Mouse (Mus musculus): ENCODE results near the gene S100a14.

The S100a14 gene

DNA sequence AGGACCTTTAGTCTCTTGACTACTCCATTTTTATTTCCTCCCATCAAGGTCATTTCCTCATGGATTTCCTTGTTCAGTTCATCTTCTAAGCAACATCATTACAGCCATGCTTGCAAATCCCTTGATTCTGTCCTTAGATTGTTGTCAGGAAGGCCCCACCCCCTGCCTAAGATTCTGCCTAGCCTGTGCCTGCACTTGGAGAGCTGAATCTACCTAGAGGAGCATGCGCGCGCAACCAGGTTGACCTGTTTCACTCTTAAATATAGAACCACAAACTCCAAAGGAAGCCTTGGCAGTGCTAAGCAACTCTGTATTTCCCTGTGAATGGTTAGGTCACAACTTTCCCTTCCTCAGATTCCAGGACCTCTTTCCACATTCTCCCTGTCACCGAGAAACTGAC, 8.9 kb upstream of the S100a14 start:
- no peak for DNase-seq (ENCODE audit: low read depth)

DNA sequence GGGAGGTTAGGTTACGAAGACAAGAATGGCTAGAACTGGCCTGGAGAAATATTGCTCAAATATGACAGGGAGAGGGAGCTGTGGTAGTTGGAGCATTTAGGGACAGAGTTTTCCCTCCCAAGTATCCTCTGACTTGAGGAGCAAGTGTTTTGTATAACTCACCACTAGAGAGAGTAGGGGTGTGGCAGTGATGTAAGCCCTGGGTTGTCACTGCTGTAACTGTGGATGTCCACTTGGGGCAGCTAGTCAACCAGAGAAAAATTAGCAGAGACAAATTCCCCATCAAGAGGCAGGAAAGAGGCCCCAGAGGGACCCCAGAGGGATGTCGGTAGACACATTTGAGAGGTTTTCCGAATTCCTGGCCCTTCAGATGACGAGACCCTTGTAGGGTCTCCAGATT, 1.2 kb upstream of the S100a14 start:
- no peak for DNase-seq (ENCODE audit: low read depth)

- DNase-seq (ENCODE audit: low read depth): no peak
Measured at GRCm38 (mm10) chr3:90526076-90526475, 580 bp upstream of the S100a14 start.

GRCm38 (mm10) chr3:90527291-90527873, 726 bp downstream of the S100a14 start:
- no peak for DNase-seq (ENCODE audit: low read depth)

DNA sequence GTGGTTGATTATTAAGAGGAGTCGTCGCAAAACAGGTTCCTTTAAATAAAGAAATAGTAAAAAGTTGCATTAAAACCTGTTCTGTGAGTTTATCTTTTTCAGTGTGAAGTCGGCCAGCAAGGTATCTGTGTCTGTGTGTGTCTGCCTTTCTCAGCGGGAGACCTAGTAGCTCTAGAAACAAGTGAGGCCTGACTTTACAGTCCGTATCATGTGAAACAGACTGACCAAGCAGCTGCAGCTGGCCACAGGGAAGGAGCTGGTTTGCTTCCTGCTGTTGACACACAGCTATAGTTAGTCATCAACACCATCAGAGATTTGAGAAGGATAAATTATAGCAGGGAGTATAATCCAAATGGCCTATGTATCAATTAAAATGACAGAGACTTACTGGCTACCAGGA, 5.1 kb downstream of the S100a14 start:
- no peak for DNase-seq (ENCODE audit: low read depth)

DNA sequence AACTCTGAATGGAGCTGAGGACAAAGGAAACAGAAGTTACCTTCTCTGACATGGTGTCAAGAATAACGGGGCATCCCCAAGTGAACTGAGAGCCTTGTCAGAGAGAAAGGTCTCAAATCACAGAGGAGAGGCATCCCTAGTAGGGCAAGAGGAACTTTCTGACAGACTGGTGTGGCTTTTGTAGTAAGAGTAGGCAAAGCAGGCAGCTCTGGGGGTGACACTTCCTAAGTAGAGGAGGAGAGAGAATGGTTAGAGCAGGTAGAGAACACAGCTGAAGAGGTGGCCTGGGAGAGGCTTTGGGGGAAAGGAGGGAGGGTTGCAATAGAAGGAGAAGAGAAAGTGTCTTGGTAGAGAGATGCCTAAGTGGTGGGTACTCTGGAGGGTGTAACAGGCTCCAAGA, 8.8 kb downstream of the S100a14 start:
- DNase-seq (ENCODE audit: low read depth): no peak

- DNase-seq (ENCODE audit: low read depth): peak; percentile 76
Measured at GRCm38 (mm10) chr3:90537141-90537904, 10.7 kb downstream of the S100a14 start, which contains the start of gene S100a16. Gene S100a16 (plus strand): TSS chr3:90537254.

DNA sequence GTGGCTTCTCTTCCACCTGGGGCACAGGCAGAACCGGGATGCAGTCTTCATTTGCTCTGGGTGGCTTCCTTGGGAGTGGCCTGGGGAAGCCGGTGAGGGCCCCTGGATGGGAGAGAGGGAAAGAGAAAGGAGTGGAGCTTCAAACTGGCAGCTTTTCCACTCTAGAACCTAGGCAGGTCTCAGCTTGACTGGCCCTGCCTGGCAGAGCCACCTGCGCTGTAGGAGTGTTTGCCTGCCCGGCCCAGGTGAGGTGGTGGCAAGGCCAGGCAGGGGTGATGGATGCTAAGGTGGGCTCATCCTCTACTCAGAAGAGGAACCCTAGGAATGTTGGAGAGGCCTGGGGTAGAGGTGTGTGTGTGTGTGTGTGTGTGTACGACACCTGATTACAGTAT, 11.2 kb downstream of the S100a14 start:
- no peak for DNase-seq (ENCODE audit: low read depth)

DNA sequence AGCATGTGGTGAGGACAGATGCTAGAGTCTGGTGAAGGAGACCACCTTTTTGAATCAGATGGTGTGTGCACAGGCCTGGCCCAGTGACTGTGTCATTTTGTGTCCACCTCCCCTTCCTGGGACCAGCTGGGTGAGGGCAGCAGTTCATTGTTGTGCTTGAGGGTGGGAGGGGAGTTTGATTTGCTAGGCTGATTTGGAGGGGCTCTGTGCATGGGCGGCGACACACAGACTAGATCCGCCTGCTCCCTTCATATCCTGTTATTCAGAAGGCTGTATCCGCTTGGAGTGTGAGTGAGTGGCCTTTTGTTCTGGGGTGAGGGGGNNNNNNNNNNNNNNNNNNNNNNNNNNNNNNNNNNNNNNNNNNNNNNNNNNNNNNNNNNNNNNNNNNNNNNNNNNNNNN, 14.2 kb downstream of the S100a14 start:
- no peak for DNase-seq (ENCODE audit: low read depth)

DNA sequence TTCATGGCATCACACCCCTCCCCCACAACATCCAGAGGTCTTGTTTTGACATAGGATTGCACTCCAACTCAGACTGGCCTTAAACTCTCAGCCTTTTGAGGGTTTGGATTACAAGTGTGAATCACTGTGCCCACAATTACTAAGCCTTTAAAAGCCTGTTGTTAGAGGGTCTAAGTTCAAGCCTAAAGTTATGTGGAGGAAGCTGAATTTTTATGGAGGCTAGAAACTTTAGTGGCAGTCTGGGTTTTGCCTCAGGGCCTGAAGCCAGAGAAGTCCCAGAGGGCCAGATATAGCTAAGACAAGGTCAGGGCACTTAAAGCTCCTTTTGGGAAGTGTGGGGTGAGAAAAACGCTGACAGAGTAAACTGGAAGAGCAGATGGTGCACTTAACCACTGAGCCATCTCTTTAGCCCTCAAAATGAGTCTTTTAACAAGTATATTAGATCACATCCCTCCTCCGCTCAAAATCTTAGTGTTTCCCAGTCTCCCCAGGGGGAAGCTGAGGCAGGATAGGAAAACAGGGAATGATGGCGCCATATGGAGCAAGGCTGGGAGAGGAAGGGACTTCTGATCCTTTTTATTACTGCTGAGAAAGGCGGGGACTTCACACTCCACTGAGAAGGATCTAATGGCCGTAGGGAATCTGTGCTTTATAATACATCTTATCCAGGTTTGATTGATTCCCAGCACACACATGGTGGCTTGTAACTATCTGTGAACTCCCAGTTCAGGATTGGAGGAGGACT, 23.2 kb downstream of the S100a14 start:
- DNase-seq (ENCODE audit: low read depth): peak; percentile 59

DNA sequence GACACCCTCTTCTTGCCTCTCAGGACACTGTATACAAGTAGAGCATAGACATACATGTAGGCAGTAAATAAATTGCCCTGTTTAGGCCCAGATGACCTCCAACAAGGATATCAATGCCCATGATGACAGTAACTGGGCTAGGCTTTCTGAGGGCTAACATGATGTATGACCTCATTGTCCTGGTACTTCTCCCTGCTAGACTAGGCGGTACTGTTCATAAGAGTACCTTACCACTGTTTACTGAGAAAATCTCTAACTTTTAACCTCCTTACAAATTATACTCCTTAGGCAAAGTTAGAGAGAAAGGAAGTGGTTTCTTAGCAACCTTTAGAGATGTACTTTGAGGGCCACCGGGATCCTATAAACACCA, 23.8 kb downstream of the S100a14 start:
- DNase-seq (ENCODE audit: low read depth): no peak

DNA sequence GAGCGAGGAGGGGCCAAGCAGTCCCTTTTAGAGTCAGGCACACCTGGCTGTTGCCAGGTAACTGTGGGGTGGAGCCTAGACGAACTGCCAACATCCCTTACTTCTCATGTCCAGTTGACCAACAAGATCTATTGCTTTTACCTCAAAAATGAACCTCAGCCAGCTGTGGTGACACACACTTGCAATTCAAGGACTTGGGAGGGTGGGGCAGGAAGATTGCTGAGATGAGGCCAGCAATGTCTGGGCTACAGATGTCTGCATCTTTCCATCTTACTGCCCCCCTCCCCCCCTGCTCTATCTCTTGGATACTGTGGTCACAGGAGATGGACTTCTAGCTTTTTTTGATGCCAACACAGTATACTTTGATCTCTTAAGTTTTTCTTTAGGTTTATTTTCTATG, 25.6 kb downstream of the S100a14 start:
- no peak for DNase-seq (ENCODE audit: low read depth)

DNA sequence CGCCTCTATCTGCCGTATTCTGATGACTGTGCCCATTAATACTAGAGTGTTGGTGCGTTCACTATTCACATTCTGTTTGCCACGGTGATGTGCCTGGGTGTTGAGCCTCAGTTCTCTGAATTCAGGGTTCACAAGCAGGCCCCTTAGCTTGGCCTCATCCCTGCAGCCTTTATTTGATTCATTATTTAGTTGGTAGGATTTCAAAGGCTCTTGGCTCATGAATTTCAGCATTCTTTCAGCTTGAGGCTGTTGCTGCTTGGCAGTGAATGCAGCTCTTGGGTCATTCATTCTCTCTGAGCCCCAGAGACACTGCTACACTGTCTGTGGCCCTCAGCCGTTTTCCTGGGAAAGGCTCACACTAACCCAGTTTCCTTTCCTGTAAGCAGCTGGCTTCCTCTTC, 29.3 kb downstream of the S100a14 start:
- DNase-seq (ENCODE audit: low read depth): peak; percentile 79

DNA sequence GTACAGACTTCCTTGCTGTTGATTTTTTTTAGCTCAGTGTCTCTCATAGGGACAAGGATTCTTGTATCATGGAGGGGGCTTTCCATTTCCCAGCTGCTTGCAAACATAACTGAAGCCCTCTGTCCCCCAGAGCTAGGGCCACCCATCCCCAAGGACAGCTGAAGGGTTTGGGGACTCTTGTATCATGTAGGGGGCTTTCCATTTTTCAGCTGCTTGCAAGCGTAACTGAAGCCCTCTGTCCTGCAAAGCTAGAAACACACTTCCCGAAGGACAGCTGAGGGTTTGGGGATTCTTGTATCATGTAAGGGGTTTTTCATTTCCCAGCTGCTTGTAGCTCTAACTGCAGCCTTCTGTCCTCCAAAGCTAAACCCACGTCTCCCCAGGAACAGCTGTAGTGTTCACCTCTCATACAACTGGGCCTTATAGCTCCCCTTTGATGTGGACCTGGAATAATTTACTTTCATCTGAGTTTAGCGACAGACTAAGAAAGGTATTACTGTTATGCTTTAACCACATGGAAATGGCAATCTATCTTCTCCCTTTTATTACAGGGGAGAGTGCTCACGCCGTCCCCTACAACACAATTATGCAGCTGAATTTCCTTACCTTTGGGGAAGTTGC, 33.5 kb downstream of the S100a14 start, which contains the start of gene S100a3:
Gene S100a3 (plus strand): TSS at position 571 of the 621 bp plus-strand sequence.
- no peak for DNase-seq (ENCODE audit: low read depth)

DNA sequence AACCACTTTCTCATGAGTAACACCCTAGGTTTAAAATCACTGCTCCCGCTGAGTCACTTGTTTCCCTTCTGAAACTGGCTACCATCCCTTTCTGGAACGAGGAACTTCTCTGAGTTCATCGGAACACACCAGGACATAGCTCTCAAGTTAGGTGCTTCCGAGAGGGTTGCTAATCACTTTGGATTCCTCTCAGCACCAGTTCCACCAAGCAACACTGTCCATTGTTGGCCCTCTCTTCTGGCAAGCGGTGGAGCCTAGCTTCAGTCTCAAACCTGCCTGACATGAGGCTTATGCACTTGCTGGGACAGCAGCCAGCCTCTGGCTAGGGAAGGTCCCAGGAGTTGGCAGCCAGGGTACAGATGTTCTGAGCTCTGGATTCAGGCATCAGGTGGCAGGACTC, 48.0 kb downstream of the S100a14 start:
- DNase-seq (ENCODE audit: low read depth): peak; percentile 82

GRCm38 (mm10) chr3:90575320-90575719, 48.7 kb downstream of the S100a14 start:
- DNase-seq (ENCODE audit: low read depth): no peak

DNA sequence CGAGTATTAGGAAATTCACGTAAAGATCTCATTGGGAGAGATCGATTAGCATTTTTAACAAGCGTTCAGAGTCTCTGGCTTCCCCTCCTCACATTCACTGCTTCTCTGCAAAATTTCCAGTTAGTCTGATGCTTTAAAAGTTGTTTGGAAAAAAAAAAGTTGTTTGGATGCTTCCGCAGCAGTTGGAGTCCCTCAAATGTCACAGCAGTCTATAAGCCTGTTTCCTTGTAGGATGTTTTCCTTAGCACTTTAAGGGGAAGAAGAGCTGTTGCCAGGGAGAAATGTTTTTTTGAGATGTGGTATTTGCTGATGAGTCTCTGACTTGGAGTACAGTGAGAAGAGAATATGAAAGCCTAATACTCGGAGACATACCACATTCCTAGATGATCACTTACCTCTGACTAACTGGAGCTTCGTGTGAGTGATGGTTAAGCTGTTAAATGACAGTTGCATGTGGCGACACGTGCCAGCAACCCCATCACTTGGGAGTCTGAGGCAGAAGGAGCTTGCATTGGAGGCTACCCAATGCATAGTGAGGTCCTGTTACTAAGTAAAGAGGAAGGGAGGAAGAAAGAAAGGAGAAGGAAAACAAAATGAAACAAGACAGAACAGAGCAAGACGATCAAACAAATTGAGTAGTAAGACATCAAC, 49.8 kb downstream of the S100a14 start:
- DNase-seq (ENCODE audit: low read depth): no peak

All from fibroblast of lung, adult 2 months (primary cell).